Mouse (Mus musculus): Measurements from ENCODE around the gene Gm29609.

The Gm29609 gene

DNA sequence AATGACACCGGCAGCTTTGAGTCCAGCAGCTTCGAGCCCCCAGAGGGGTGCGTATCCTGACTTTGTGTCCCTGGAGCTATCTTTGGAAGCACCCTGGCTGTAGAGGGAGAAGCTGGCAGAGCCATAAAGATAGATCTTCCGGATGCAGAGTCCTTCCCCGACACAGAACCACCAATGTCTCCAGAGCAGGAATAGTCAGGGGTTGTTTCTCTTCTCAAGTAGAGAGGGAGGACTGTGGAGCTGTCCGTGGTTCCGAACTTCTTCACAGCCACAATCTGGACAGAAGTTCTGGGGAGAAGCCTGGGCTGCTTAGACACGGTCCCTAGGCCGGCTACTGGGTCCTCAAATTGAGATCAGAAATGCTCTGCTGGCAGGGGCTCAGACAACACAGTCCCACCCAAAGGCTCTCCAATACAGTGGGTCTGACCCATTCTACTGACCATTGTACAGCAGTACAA, 40.7 kb downstream of the Gm29609 start:
- peak; percentile 56 for DNase-seq (ENCODE audit: inconsistent ontology term)

DNA sequence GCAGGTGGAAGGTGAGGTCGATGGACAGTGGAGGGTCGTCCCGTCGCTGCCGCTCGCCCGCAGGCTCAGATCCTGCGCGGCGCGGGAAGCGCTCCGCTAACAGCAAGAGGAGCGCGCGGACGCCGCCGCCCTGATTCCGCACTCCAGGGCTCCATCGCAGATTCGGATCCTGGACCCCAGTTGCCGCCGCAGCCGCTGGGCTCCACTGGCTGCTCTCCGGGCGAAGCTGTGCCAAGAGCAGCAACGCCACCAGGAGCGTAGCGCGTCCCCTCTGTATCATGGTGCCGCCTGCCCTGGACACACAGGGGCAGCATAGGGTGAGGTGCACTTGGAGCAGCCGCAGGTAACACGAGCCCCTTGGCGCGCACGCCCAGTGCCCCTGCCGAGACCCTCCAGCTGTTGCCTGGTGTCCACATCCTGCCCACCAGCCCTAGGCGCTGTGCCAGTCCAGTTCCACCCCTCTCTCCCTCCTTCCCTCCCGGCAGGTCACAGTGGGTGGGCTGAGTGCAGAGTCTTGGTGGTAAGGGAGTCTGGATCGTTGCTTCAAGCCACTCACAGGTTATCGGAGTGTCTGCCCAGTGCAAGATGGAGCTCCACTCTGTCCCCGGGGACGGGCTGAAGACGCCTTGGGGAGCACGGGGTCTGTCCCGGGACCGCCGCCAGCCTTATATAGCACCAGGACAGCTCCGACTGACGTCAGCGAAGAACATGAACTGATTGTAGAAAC, 41.3 kb downstream of the Gm29609 start, which contains the start of gene Ucn:
Gene Ucn (minus strand): TSS at position 589 of the 727 bp plus-strand sequence.
- no peak for DNase-seq (ENCODE audit: inconsistent ontology term)

DNA sequence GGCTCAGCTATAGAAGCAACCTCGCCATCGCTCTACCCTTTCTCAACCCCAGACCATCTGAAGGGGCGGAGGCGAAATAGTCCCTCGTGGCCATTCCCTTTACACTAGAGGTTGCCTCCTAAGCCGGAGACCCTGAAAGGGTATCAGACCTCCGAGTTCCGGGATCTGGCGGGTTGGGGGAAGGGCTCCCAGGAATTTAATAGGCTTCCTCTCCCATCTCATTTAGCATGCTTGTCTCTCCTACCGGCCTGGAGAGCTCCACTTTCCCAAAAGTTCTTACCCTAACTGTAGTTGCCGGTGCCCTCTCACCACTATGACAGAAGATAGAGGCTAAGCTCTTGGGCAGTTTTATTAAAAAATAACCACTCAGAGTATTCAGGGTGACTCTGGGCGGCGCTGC, 42.1 kb downstream of the Gm29609 start:
- no peak for DNase-seq (ENCODE audit: inconsistent ontology term)

DNA sequence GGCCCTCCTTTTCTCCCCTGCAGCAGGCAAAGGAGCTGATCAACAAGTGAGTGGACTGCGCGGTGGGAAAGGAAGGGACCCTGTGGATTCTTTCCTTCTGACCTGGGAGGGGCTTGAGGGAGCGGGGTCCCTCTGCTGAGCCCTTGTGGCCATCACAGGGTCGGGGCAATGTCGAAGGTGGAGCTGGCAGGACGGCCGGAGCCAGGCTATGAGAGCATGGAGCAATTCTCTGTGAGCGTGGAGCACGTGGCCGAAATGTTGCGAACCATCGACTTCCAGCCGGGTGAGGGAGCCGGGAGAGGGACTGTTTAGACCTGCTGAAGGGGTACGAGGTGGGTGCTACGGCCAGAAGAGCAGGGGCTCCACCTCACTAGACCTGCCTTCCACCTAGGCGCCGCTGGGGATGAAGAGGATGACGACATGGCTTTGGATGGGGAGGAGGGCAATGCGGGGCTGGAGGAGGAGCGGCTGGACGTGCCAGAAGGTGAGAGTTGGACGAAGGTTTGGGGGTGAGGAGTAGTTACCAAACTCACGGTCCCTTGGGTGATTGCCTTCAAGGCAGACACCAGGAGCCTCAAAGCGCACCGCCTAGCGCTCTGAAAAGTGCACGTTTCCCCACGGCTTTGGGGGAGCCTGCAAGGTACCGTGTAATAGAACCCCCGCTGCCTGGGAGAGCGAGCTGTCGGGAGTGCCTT, 42.8 kb downstream of the Gm29609 start:
- no peak for DNase-seq (ENCODE audit: inconsistent ontology term)

DNA sequence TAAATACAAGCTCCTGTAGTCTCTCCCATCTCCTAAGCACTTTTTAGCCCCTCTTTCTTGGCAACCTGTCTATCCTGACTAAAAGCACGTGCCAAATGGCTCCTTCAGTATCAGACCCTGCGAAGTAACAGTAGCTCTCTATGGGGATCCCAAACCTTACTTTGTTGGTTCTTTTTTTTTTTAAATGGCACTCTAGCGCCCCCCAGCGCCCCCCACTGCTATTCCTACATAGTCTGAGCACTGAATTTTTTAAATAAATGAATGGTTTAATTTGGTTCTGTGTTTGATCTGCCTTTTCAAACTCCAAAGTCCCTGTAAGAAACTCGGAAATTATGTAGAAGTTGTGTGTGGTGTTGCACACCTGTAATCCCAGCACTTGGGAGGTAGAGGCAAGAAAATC, 53.7 kb downstream of the Gm29609 start:
- DNase-seq (ENCODE audit: inconsistent ontology term), result no peak

DNA sequence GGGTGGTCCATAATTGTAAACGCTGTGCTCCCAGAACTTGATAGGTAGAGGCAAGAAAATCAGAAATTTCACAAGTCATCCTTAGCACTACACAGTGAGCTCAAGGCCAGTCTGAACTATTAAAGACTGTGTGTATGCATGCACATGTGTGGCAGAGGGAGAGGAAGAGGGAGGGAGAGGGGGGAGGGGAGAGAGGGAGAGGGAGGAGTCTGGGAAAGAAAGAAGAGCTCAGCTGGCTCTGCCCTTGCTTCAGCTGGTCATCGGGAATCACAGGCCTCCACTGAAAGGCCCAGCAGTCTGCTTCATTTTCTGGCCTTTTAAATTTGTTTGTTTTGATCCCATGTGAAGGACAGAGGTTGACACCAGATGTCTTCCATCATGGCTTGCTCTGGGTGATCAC, 56.2 kb downstream of the Gm29609 start:
- no peak for DNase-seq (ENCODE audit: inconsistent ontology term)

DNA sequence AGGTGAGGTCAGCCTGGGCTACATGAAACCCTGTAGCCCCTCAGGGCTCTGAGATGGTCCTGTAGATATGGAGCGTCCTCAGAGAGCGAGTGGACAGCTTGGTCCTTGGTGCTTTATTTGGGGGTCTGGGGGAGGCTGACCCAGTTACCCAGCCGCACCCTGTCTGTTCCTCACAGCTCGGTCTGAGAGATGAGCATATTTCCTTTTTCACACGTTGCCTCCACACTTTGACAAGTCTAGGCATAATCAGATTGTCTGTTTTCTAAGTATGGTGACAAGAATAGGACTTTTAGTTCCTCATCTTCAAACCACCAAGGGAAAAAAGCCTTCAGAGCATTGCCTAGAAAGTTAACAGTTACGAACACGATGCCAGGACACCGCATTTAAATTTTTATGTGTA, 58.6 kb downstream of the Gm29609 start:
- no peak for DNase-seq (ENCODE audit: inconsistent ontology term)

DNA sequence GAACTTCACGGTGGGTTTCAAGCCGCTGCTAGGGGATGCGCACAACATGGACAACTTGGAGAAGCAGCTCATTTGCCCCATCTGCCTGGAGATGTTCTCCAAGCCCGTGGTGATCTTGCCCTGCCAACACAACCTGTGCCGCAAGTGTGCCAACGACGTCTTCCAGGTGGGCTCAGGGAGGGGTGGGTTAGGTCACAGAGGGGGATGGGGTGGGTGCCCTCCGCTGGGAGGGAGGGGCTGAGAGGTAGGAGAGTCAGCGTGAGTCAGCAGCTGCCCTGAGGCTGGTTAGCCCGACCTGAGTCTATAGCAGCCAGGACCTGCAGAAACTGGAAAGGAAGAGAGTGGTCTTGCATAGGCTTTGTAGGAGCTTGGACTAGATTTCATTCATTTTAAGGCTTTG, 62.8 kb downstream of the Gm29609 start:
- DNase-seq (ENCODE audit: inconsistent ontology term), result no peak

DNA sequence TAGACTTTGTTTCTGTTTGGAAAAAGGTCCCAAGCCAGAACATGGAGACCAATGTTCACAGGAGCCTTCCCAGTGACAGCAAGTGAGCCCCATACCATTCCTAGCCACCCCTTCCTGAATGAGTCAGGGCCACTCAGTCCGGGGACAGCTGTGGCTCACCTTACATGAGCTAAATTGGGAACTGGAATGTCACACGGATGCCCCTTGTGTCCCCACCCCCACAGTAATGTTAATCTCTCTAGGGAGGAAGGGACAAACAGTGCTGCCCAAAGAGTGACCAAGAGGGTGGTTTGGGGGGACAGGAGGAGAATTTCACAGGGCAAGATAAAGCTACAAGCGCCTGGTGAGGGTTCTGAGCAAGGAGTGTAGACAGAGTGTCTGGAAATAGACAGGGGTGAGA, 63.4 kb downstream of the Gm29609 start, which contains the start of gene Trim54:
Gene Trim54 (plus strand): TSS at position 359 of the 400 bp plus-strand sequence.
- no peak for DNase-seq (ENCODE audit: inconsistent ontology term)

DNA sequence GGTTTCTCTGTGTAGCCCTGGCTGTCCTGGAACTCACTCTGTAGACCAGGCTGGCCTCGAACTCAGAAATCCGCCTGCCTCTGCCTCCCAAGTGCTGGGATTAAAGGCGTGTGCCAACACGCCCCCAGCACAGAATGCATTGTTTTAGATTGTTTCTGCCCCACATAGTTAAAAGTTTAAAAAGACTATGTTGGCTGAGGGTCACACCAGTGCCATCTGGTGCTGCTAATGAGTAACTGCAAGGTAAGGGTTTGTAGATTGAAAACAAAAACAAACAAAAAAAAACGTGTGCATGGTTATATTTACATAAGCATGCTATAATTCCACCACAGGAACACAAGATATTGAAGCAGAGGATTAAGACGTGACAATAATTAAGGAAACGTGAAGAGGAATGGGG, 68.9 kb downstream of the Gm29609 start:
- DNase-seq (ENCODE audit: inconsistent ontology term), result no peak

DNA sequence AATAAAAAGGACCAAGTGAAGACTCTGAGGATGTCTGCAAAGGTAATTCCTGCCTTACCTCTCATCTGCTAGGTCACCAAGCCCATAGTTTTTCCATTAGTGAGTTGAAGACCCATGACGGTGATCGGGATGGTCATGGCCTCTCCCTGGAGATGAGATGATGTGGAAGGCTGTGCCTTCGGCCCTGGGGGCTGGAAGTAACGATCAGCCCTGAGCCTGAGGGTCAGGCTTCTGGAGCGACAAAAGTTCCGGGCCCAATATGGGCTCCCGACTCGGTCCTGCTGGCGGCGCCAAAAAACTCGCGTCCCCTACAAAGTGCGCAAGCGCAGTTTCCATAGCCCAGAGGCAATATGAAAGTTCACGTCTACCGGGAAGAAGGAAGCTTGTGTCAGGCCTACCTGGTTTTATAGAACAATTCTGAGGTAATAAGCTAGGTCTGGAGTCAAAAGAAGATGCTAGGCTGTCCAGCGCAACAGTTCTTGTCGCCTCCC, 71.7 kb downstream of the Gm29609 start, which contains the start of gene Slc30a3:
Gene Slc30a3 (minus strand): TSS at position 238 of the 491 bp plus-strand sequence.
- no peak for DNase-seq (ENCODE audit: inconsistent ontology term)

DNA sequence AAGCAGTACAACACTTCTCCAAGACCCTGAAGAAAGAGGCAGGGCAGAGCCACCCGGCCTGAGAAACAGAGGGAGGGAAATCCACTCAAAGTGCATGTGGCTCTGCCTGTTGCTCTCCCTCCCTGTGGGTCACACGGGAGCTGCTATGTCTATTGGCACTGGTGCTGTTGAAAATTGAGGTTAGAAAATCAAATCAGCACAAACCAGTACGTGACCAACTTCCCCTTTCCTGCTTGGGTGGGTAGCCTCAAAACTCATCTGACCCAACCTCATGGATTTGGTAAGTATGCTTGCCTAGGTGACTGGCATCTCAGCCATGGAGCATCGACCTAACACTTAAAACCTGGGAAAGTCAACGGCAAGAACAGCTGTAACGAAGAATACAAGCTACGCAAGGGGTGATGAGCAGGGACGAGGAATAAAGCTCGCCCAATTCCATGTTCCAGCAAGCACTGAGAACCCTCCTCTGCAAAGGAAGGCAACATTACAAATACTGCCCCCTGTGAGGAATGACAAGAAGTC, 73.8 kb downstream of the Gm29609 start, which contains the start of gene Dnajc5g:
Gene Dnajc5g (plus strand): TSS at position 472 of the 522 bp plus-strand sequence.
- DNase-seq (ENCODE audit: inconsistent ontology term), result no peak

DNA sequence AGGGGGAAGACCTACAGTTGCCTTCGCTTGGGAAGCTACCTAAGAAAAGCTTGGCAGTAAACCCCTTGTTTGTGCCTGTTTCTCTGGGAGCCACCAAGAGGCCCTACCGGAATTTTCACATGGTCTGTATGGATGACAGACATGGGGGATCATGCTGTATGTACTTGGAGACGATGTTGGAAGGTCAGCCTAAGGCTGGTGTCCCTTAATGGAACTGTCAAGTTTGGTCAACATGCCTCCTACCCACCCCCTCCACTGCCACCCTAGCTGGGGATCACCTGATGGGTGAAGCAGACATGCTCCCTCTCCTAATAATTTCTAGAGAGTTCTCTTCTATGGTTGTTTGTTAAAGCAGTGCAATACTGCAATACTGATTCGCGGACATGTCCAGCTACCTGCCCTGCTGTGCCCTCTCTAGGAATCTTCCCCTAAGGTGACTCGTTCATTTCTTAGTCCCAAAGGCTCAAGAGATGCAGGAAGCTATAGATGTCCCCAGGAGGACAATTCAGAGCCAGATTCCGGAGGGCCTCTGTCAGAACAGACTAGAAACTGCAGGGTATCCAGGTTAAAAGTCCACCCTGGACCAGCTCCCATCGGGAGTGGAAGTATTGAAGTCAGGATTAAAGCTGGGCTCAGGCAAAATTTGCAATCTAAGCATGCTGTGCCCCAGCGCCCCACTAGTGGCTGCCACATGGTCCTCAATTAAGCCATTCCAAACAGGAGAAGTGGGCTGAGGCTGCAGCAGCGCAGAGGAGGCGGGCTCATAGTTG, 83.8 kb downstream of the Gm29609 start:
- DNase-seq (ENCODE audit: inconsistent ontology term), result no peak

DNA sequence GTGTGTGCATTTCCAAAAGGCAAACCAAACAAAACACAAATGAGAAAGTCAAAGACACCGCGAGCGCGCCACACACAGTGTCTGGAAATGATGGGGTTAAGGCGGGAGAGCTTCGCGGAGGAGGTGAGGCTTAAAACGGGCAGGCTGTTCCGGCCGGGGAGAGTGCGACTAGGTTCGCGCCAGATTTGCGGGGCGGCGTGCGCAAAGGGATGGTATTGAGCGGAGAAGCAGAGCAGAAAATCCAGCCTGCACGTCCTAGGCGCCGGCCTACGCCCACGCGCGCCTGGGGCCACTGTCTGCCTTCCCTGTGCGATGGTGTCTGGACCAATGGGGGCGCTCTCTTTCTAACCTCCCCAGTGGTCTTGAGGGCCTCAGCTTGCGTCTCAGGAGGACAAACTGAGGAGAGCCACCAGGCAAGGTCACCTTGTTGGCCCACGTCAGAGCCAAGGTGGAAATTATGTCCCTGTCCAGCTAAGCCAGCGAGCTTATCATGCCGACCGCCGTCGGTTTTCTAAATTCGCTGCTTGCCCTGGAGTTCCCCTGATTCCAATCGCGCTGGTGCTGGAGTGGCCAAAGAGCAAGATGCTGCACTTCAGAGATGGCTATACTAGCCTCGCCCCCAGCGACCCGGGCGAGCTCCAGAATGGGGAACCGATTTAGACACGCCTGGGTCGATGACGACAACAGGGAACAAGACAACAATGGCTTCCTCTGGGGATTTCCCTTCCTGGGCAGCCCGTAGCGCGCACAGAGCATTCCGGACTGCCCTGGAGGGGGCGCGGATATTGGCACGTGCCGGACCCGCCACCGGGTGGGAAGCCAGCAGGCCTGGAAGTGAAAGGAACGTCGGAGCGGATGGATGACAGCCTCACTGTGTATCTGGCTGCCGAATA, 84.7 kb downstream of the Gm29609 start:
- DNase-seq (ENCODE audit: inconsistent ontology term), result peak; percentile 83
